Mouse (Mus musculus) neural tube, embryonic 10.5 days (tissue): ENCODE results near the gene Prex1.

Source experiments
- DNase-seq: peaks from one replicate; pipeline ENCODE4 v3.0.0-alpha.2; 2017; ENCODE audit warnings: low spot score; ENCODE audit errors: extremely low spot score

Prex1 gene

GRCm38 (mm10) chr2:166726891-166727290, 13.3 kb upstream of the Prex1 start:
- no peak for DNase-seq

- DNase-seq = no peak
Measured at GRCm38 (mm10) chr2:166720416-166720815, 6.8 kb upstream of the Prex1 start.

- DNase-seq = no peak
Measured at GRCm38 (mm10) chr2:166719930-166720305, 6.3 kb upstream of the Prex1 start.

- no peak for DNase-seq
Measured at GRCm38 (mm10) chr2:166719301-166719929, 5.8 kb upstream of the Prex1 start.

GRCm38 (mm10) chr2:166716067-166716466, 2.4 kb upstream of the Prex1 start:
- no peak for DNase-seq

GRCm38 (mm10) chr2:166714427-166714699, 731 bp upstream of the Prex1 start:
- no peak for DNase-seq

- no peak for DNase-seq
Measured at GRCm38 (mm10) chr2:166712801-166713689, 587 bp downstream of the Prex1 start.

- no peak for DNase-seq
Measured at GRCm38 (mm10) chr2:166712310-166712709, 1.3 kb downstream of the Prex1 start.

- peak; percentile 39 for DNase-seq
Measured at GRCm38 (mm10) chr2:166711681-166712132, 1.9 kb downstream of the Prex1 start.

GRCm38 (mm10) chr2:166709883-166710282, 3.7 kb downstream of the Prex1 start:
- no peak for DNase-seq

GRCm38 (mm10) chr2:166708304-166708703, 5.3 kb downstream of the Prex1 start:
- no peak for DNase-seq

GRCm38 (mm10) chr2:166706526-166706925, 7.1 kb downstream of the Prex1 start:
- no peak for DNase-seq

- DNase-seq = no peak
Measured at GRCm38 (mm10) chr2:166703491-166703890, 10.1 kb downstream of the Prex1 start.

GRCm38 (mm10) chr2:166702113-166702445, 11.6 kb downstream of the Prex1 start:
- DNase-seq = no peak

GRCm38 (mm10) chr2:166701248-166702112, 12.2 kb downstream of the Prex1 start:
- peak; percentile 30 for DNase-seq

- DNase-seq = no peak
Measured at GRCm38 (mm10) chr2:166700732-166701131, 12.9 kb downstream of the Prex1 start.

GRCm38 (mm10) chr2:166700116-166700515, 13.5 kb downstream of the Prex1 start:
- DNase-seq = no peak

- no peak for DNase-seq
Measured at GRCm38 (mm10) chr2:166699552-166699951, 14.1 kb downstream of the Prex1 start.

- no peak for DNase-seq
Measured at GRCm38 (mm10) chr2:166694616-166695015, 19.0 kb downstream of the Prex1 start.

- no peak for DNase-seq
Measured at GRCm38 (mm10) chr2:166693394-166693793, 20.2 kb downstream of the Prex1 start.

GRCm38 (mm10) chr2:166691602-166692509, 21.8 kb downstream of the Prex1 start:
- no peak for DNase-seq
